Mouse (Mus musculus): ENCODE results near the gene Dnah1. TPM values are rescaled to one million over a fixed set of nuclear protein-coding genes. Genes with fewer than 3 reads are reported as not detected.

The Dnah1 gene
- polyA plus RNA-seq, 1 experiment, result 1.7 TPM

GRCm38 (mm10) chr14:31317754-31318153, 5.9 kb downstream of the Dnah1 start:
- no peak for DNase-seq (ENCODE audit: low read depth)

GRCm38 (mm10) chr14:31316613-31317012, 7.1 kb downstream of the Dnah1 start:
- no peak for DNase-seq (ENCODE audit: low read depth)

- DNase-seq (ENCODE audit: low read depth), result no peak
Observed at GRCm38 (mm10) chr14:31313192-31313591, 10.5 kb downstream of the Dnah1 start.

GRCm38 (mm10) chr14:31285728-31286127, 38.0 kb downstream of the Dnah1 start:
- DNase-seq (ENCODE audit: low read depth), result no peak

- DNase-seq (ENCODE audit: low read depth), result no peak
Observed at GRCm38 (mm10) chr14:31272164-31272563, 51.5 kb downstream of the Dnah1 start.

- DNase-seq (ENCODE audit: low read depth), result no peak
Observed at GRCm38 (mm10) chr14:31271121-31271520, 52.6 kb downstream of the Dnah1 start.

- DNase-seq (ENCODE audit: low read depth), result no peak
Observed at GRCm38 (mm10) chr14:31269456-31270100, 54.1 kb downstream of the Dnah1 start.

- no peak for DNase-seq (ENCODE audit: low read depth)
Observed at GRCm38 (mm10) chr14:31268301-31269001, 55.2 kb downstream of the Dnah1 start.

GRCm38 (mm10) chr14:31267649-31268048, 56.0 kb downstream of the Dnah1 start:
- DNase-seq (ENCODE audit: low read depth), result no peak

- DNase-seq (ENCODE audit: low read depth), result no peak
Observed at GRCm38 (mm10) chr14:31260932-31261331, 62.8 kb downstream of the Dnah1 start.

- DNase-seq (ENCODE audit: low read depth), result no peak
Observed at GRCm38 (mm10) chr14:31260374-31260773, 63.3 kb downstream of the Dnah1 start.

GRCm38 (mm10) chr14:31258476-31259050, 65.1 kb downstream of the Dnah1 start:
- DNase-seq (ENCODE audit: low read depth), result no peak

GRCm38 (mm10) chr14:31252091-31252490, 71.6 kb downstream of the Dnah1 start:
- no peak for DNase-seq (ENCODE audit: low read depth)

GRCm38 (mm10) chr14:31251626-31252025, 72.1 kb downstream of the Dnah1 start:
- DNase-seq (ENCODE audit: low read depth), result no peak

- no peak for DNase-seq (ENCODE audit: low read depth)
Observed at GRCm38 (mm10) chr14:31251084-31251604, 72.6 kb downstream of the Dnah1 start, which contains the start of the genes Phf7 and Bap1. Phf7 (minus strand) TSS chr14:31251317. Bap1 (plus strand) TSS chr14:31251450.

GRCm38 (mm10) chr14:31250222-31251083, 73.2 kb downstream of the Dnah1 start:
- no peak for DNase-seq (ENCODE audit: low read depth)

GRCm38 (mm10) chr14:31248396-31248795, 75.3 kb downstream of the Dnah1 start:
- no peak for DNase-seq (ENCODE audit: low read depth)

- DNase-seq (ENCODE audit: low read depth), result no peak
Observed at GRCm38 (mm10) chr14:31245946-31246345, 77.8 kb downstream of the Dnah1 start.

- DNase-seq (ENCODE audit: low read depth), result no peak
Observed at GRCm38 (mm10) chr14:31244777-31245176, 78.9 kb downstream of the Dnah1 start.

- no peak for DNase-seq (ENCODE audit: low read depth)
Observed at GRCm38 (mm10) chr14:31240528-31240927, 83.2 kb downstream of the Dnah1 start.

GRCm38 (mm10) chr14:31237101-31237882, 86.4 kb downstream of the Dnah1 start:
- DNase-seq (ENCODE audit: low read depth), result no peak
